Mouse (Mus musculus) heart, embryonic 13.5 days (tissue): ENCODE measurements around the gene Ube2e3. TPM values are rescaled to one million over a fixed set of nuclear protein-coding genes. Genes with fewer than 3 reads are reported as not detected.
A peak's percentile ranks its signal among the peaks of the same experiment; 100 is the strongest.

Experiments
- ATAC-seq: fragments of 200-750 bp; cut with Nextera tagmentation; 2 replicates; pipeline ENCODE4 v1.8.0; 2017; ENCODE audit warnings: moderate TSS enrichment; ENCODE audit not compliant: insufficient number of reproducible peaks, low FRiP score, low TSS enrichment; ENCODE audit errors: extremely low read depth
- H3K27ac ChIP-seq: fragments of 300-500 bp; sonication (generic); replicated peaks from 2 replicates; pipeline ENCODE4 v1.5.1; 2015; ENCODE audit warnings: moderate library complexity, mild to moderate bottlenecking, inconsistent platforms
- H3K27me3 ChIP-seq: fragments of 300-500 bp; sonication (generic); replicated peaks from 2 replicates; pipeline ENCODE4 v1.6.1; 2015; ENCODE audit warnings: mild to moderate bottlenecking, inconsistent platforms
- H3K36me3 ChIP-seq: fragments of 300-500 bp; sonication (generic); 2 replicates; pipeline ENCODE4 v1.6.1; 2015; ENCODE audit warnings: mild to moderate bottlenecking, inconsistent platforms
- H3K4me1 ChIP-seq: fragments of 300-500 bp; sonication (generic); 2 replicates; pipeline ENCODE4 v1.6.1; 2015; ENCODE audit warnings: inconsistent platforms
- H3K4me2 ChIP-seq: fragments of 300-500 bp; sonication (generic); 2 replicates; pipeline ENCODE4 v1.6.1; 2015; ENCODE audit warnings: inconsistent platforms, mild to moderate bottlenecking, moderate library complexity
- H3K4me3 ChIP-seq: fragments of 300-500 bp; sonication (generic); 2 replicates; pipeline ENCODE4 v1.5.1; 2015; ENCODE audit warnings: moderate library complexity, mild to moderate bottlenecking, inconsistent platforms
- H3K9ac ChIP-seq: fragments of 300-500 bp; sonication (generic); 2 replicates; pipeline ENCODE4 v1.6.1; 2015; ENCODE audit warnings: inconsistent platforms, mild to moderate bottlenecking, moderate library complexity
- H3K9me3 ChIP-seq: fragments of 300-500 bp; sonication (generic); 2 replicates; pipeline ENCODE4 v1.6.1; 2016; ENCODE audit warnings: inconsistent platforms
- WGBS: fragments of 180-500 bp; shearing (Covaris S2); methylation state at CpG from one replicate; pipeline ENCODE4 v1.1.7; 2015; ENCODE audit warnings: mixed read lengths; 5-methylcytosine and 5-hydroxymethylcytosine counted together
- polyA plus RNA-seq: library from polyadenylated mRNA; unstranded; fragments of >200 nt; fragmentation: Nextera tagmentation; extraction: Ambion mirVana; gene quantifications from 2 replicates; pipeline ENCODE4 v1.2.1, GENCODE M21; 2015

Gene Ube2e3
- polyA plus RNA-seq, 1 experiment from 2014 or later, result 118 TPM

- H3K4me1 ChIP-seq, result peaks cover 6% of the 10 kb centered on the region; the same call in 1 of the 2 replicates
- no peak overlapping the region for H3K4me3 ChIP-seq
- 50% methylated on average over 5 of the region's 5 CpGs for WGBS
- H3K36me3 ChIP-seq, result no peaks in the 10 kb centered on the region
- no peak overlapping the region for H3K4me2 ChIP-seq
- no peaks in the 10 kb centered on the region for H3K9me3 ChIP-seq
- ATAC-seq, result no peak
- no peak overlapping the region for H3K27ac ChIP-seq
- H3K27me3 ChIP-seq, result no peaks in the 10 kb centered on the region
- no peak overlapping the region for H3K9ac ChIP-seq
Observed at GRCm38 (mm10) chr2:78864866-78865265, 3.1 kb upstream of the Ube2e3 start.

- 2% methylated on average over 33 of the region's 44 CpGs for WGBS
- H3K9me3 ChIP-seq, result no peaks in the 10 kb centered on the region
- peak overlapping the region; percentile 99 for H3K27ac ChIP-seq
- ATAC-seq, result peak; percentile 77
- peak overlapping the region; percentile 77 for H3K4me2 ChIP-seq
- no peaks in the 10 kb centered on the region for H3K27me3 ChIP-seq
- peak overlapping the region; percentile 88 for H3K4me3 ChIP-seq
- peaks cover 16% of the 10 kb centered on the region for H3K36me3 ChIP-seq
- peak overlapping the region; percentile 99 for H3K9ac ChIP-seq
- H3K4me1 ChIP-seq, result peaks cover 36% of the 10 kb centered on the region
Observed at GRCm38 (mm10) chr2:78868511-78868854, 559 bp downstream of the Ube2e3 start.

- H3K9ac ChIP-seq, result peak overlapping the region; percentile 99
- H3K4me3 ChIP-seq, result peak overlapping the region; percentile 88
- no peaks in the 10 kb centered on the region for H3K27me3 ChIP-seq
- peaks cover 16% of the 10 kb centered on the region for H3K36me3 ChIP-seq
- WGBS, result under 1% methylated on average over 52 of the region's 114 CpGs
- peak; percentile 91 for ATAC-seq
- peak overlapping the region; percentile 77 for H3K4me2 ChIP-seq
- H3K27ac ChIP-seq, result peak overlapping the region; percentile 99
- no peaks in the 10 kb centered on the region for H3K9me3 ChIP-seq
- peaks cover 39% of the 10 kb centered on the region for H3K4me1 ChIP-seq
Observed at GRCm38 (mm10) chr2:78868951-78869720, 1.2 kb downstream of the Ube2e3 start.

- no peak for ATAC-seq
- Histone ChIP-seq H3K27ac (peak overlapping the region; percentile 99), H3K4me2 (peak overlapping the region; percentile 77), H3K36me3 (peaks cover 16% of the 10 kb centered on the region), H3K4me1 (peaks cover 42% of the 10 kb centered on the region), H3K27me3 (no peaks in the 10 kb centered on the region), H3K4me3 (peak overlapping the region; percentile 88), H3K9ac (peak overlapping the region; percentile 99), H3K9me3 (no peaks in the 10 kb centered on the region)
- WGBS, result 2% methylated on average over 35 of the region's 35 CpGs
Observed at GRCm38 (mm10) chr2:78869721-78870442, 2.0 kb downstream of the Ube2e3 start.

GRCm38 (mm10) chr2:78870443-78871025 lies 2.6 kb downstream of the Ube2e3 start:
- Histone ChIP-seq H3K36me3 (peaks cover 16% of the 10 kb centered on the region), H3K9me3 (no peaks in the 10 kb centered on the region), H3K4me2 (peak overlapping the region; percentile 77), H3K4me1 (peaks cover 46% of the 10 kb centered on the region), H3K27ac (peak overlapping the region; percentile 99), H3K27me3 (no peaks in the 10 kb centered on the region), H3K4me3 (peak overlapping the region; percentile 88), H3K9ac (peak overlapping the region; percentile 99)
- no peak for ATAC-seq
- WGBS, result 10% methylated on average over 10 of the region's 10 CpGs

- H3K9ac ChIP-seq, result peak overlapping the region; percentile 99
- H3K27me3 ChIP-seq, result no peaks in the 10 kb centered on the region
- H3K27ac ChIP-seq, result peak overlapping the region; percentile 99
- ATAC-seq, result no peak
- peaks cover 16% of the 10 kb centered on the region for H3K36me3 ChIP-seq
- WGBS, result 36% methylated on average over 8 of the region's 8 CpGs
- H3K4me3 ChIP-seq, result peak overlapping the region; percentile 88
- H3K9me3 ChIP-seq, result no peaks in the 10 kb centered on the region
- H3K4me1 ChIP-seq, result peaks cover 61% of the 10 kb centered on the region
- H3K4me2 ChIP-seq, result peak overlapping the region; percentile 77
Observed at GRCm38 (mm10) chr2:78871971-78872860, 4.3 kb downstream of the Ube2e3 start.

- WGBS, result 10% methylated on average over 2 of the region's 2 CpGs
- peak; percentile 14; the same call in 1 of the 2 replicates for ATAC-seq
- peak overlapping the region; percentile 57 for H3K4me2 ChIP-seq
- H3K4me1 ChIP-seq, result peaks cover 73% of the 10 kb centered on the region
- H3K4me3 ChIP-seq, result peak overlapping the region; percentile 21
- H3K9ac ChIP-seq, result peak overlapping the region; percentile 48; the same call in 1 of the 2 replicates
- no peaks in the 10 kb centered on the region for H3K27me3 ChIP-seq
- peak overlapping the region; percentile 84 for H3K27ac ChIP-seq
- H3K36me3 ChIP-seq, result peaks cover 16% of the 10 kb centered on the region
- H3K9me3 ChIP-seq, result no peaks in the 10 kb centered on the region
Observed at GRCm38 (mm10) chr2:78873946-78874345, 6.0 kb downstream of the Ube2e3 start.

- Histone ChIP-seq H3K4me1 (peaks cover 80% of the 10 kb centered on the region), H3K9ac (no peak overlapping the region), H3K4me2 (no peak overlapping the region), H3K36me3 (peaks cover 10% of the 10 kb centered on the region), H3K9me3 (no peaks in the 10 kb centered on the region), H3K27me3 (no peaks in the 10 kb centered on the region), H3K27ac (no peak overlapping the region), H3K4me3 (no peak overlapping the region)
- no peak for ATAC-seq
Observed at GRCm38 (mm10) chr2:78876002-78876401, 8.1 kb downstream of the Ube2e3 start.

- Histone ChIP-seq H3K27me3 (no peaks in the 10 kb centered on the region), H3K4me2 (no peak overlapping the region), H3K36me3 (0 out of 2 replicates have a peak, but pooled peaks cover 3% of the 10 kb centered on the region), H3K4me3 (no peak overlapping the region), H3K27ac (no peak overlapping the region), H3K9ac (no peak overlapping the region), H3K4me1 (peaks cover 75% of the 10 kb centered on the region), H3K9me3 (no peaks in the 10 kb centered on the region)
- WGBS, result 77% methylated on average over 1 of the region's 1 CpGs
- ATAC-seq, result no peak
Observed at GRCm38 (mm10) chr2:78882068-78882467, 14.1 kb downstream of the Ube2e3 start.

GRCm38 (mm10) chr2:78882743-78883433 lies 15.0 kb downstream of the Ube2e3 start:
- H3K27ac ChIP-seq, result peak overlapping the region; percentile 8; the same call in 1 of the 2 replicates
- ATAC-seq, result no peak
- H3K36me3 ChIP-seq, result 0 out of 2 replicates have a peak, but pooled peaks cover 3% of the 10 kb centered on the region
- no peak overlapping the region for H3K9ac ChIP-seq
- no peaks in the 10 kb centered on the region for H3K27me3 ChIP-seq
- H3K4me1 ChIP-seq, result peaks cover 76% of the 10 kb centered on the region
- H3K9me3 ChIP-seq, result no peaks in the 10 kb centered on the region
- peak overlapping the region; percentile 27; the same call in 1 of the 2 replicates for H3K4me2 ChIP-seq
- 74% methylated on average over 3 of the region's 3 CpGs for whole genome bisulfite sequencing
- no peak overlapping the region for H3K4me3 ChIP-seq
